8 mouse cellular contexts compared by ENCODE assay signal in genomic region chr14:26533821-26534756, GRCm38 (mm10). TPM values are rescaled to one million over a fixed set of nuclear protein-coding genes. Genes with fewer than 3 reads are reported as not detected.
DNase-seq lines count a peak whose midpoint lies in the region; ATAC-seq and TF ChIP-seq lines count a peak whose summit lies in the region.

No protein-coding gene starts in this region.

- no peak for TF ChIP-seq CTCF in CH12.LX (conservative IDR thresholded peaks at IDR 0.05 in 1 of 2, IDR thresholded peaks at IDR 0.05 in 1 of 2; ENCODE audit: low read depth in 2 of 2, low read length in 2 of 2)
- no peak for TF ChIP-seq CTCF in heart, adult 2 months (IDR thresholded peaks at IDR 0.05)

- dilution Hi-C loops in CH12.LX (cut with MboI; ENCODE audit: extremely low pct_ligation_motif_present, extremely low pct_unique_long_range_greater_than_20kb, low sequenced_read_pairs), result no loop called here

- in situ Hi-C loops in CH12.LX (cut with MboI; ENCODE audit: low pct_ligation_motif_present, low pct_unique_long_range_greater_than_20kb, low sequenced_read_pairs), result no loop called here

- under 1% methylated on average over 92 of the region's 92 CpGs for WGBS in embryonic facial prominence, embryonic 10.5 days
- WGBS in heart, adult 2 months, result under 1% methylated on average over 82 of the region's 92 CpGs
- WGBS in kidney, embryonic 15.5 days, result under 1% methylated on average over 92 of the region's 92 CpGs
- under 1% methylated on average over 82 of the region's 92 CpGs for WGBS in liver, embryonic 16.5 days (ENCODE audit: insufficient replicate concordance)
- under 1% methylated on average over 62 of the region's 92 CpGs for WGBS in neural tube, embryonic 14.5 days

- H3K9ac ChIP-seq in CH12.LX (ENCODE audit: insufficient read depth, low read depth), result peak overlapping the region; percentile 96
- H3K9ac ChIP-seq in heart, adult 2 months (ENCODE audit: low read depth, low read length), result peak overlapping the region; percentile 99
- peak overlapping the region; percentile 94 for H3K9ac ChIP-seq in kidney, embryonic 15.5 days
- peak overlapping the region; percentile 98 for H3K9ac ChIP-seq in liver, embryonic 16.5 days (ENCODE audit: low read depth, low read length)
- H3K9ac ChIP-seq in neural tube, embryonic 14.5 days (replicated peaks; ENCODE audit: low read depth, low read length), result peak overlapping the region; percentile 90

- ATAC-seq in kidney, embryonic 15.5 days (replicated peaks; ENCODE audit: low FRiP score), result peak; percentile 85
- ATAC-seq in liver, embryonic 16.5 days (ENCODE audit: low read depth), result peak; percentile 66
- peak; percentile 89 for ATAC-seq in neural tube, embryonic 14.5 days (ENCODE audit: low read depth)

- TF ChIP-seq EP300 in CH12.LX (IDR thresholded peaks at IDR 0.05; ENCODE audit: low read length), result no peak
- TF ChIP-seq EP300 in heart, adult 2 months (IDR thresholded peaks at IDR 0.05; ENCODE audit: insufficient read depth, low read depth, low read length), result no peak

- H3K4me1 ChIP-seq in CH12.LX (ENCODE audit: control insufficient read depth in 1 of 2, insufficient read depth in 2 of 2), result peaks cover 0 to 29% of the 10 kb centered on the region in 2 experiments; a peak in 2 of 4 replicates
- H3K4me1 ChIP-seq in embryonic facial prominence, embryonic 10.5 days, result peaks cover 32% of the 10 kb centered on the region
- H3K4me1 ChIP-seq in heart, adult 2 months (ENCODE audit: control insufficient read depth, insufficient read depth, low read length), result peaks cover 10% of the 10 kb centered on the region
- H3K4me1 ChIP-seq in kidney, embryonic 15.5 days, result peaks cover 37% of the 10 kb centered on the region
- H3K4me1 ChIP-seq in liver, embryonic 16.5 days (ENCODE audit: control insufficient read depth, low read depth, low read length), result peaks cover 21% of the 10 kb centered on the region
- H3K4me1 ChIP-seq in neural tube, embryonic 14.5 days (ENCODE audit: control insufficient read depth, insufficient read depth, low read length), result peaks cover 28% of the 10 kb centered on the region

- TF ChIP-seq POLR2A in CH12.LX (IDR thresholded peaks at IDR 0.05; ENCODE audit: low read depth, low read length), result no peak
- no peak for TF ChIP-seq POLR2A in heart, adult 2 months (IDR thresholded peaks at IDR 0.05; ENCODE audit: insufficient read depth, low read depth, low read length)

- H3K9me3 ChIP-seq in CH12.LX (replicated peaks; ENCODE audit: low read length), result no peaks in the 10 kb centered on the region
- H3K9me3 ChIP-seq in embryonic facial prominence, embryonic 10.5 days, result no peaks in the 10 kb centered on the region
- H3K9me3 ChIP-seq in kidney, embryonic 15.5 days (replicated peaks), result no peaks in the 10 kb centered on the region
- no peaks in the 10 kb centered on the region for H3K9me3 ChIP-seq in liver, embryonic 16.5 days (replicated peaks; ENCODE audit: control insufficient read depth, low read length)
- H3K9me3 ChIP-seq in neural tube, embryonic 14.5 days (ENCODE audit: control insufficient read depth, low read length), result no peaks in the 10 kb centered on the region

- H3K4me3 ChIP-seq in CH12.LX (replicated peaks in 1 of 3; ENCODE audit: low read depth in 2 of 3, low read length in 2 of 3, poor library complexity in 1 of 3), result peak overlapping the region; percentile 74 to 100 (median 95)
- peak overlapping the region; percentile 98 for H3K4me3 ChIP-seq in embryonic facial prominence, embryonic 10.5 days
- peak overlapping the region; percentile 88 for H3K4me3 ChIP-seq in heart, adult 2 months
- H3K4me3 ChIP-seq in kidney, embryonic 15.5 days (replicated peaks), result peak overlapping the region; percentile 97
- H3K4me3 ChIP-seq in liver, embryonic 16.5 days (ENCODE audit: low read depth, low read length), result peak overlapping the region; percentile 98
- peak overlapping the region; percentile 97 for H3K4me3 ChIP-seq in neural tube, embryonic 14.5 days (ENCODE audit: low read depth, low read length)

- H3K36me3 ChIP-seq in CH12.LX (replicated peaks in 1 of 2; ENCODE audit: control insufficient read depth in 1 of 2, insufficient read depth in 1 of 2, low read length in 1 of 2), result peaks cover 0 to 14% of the 10 kb centered on the region in 2 experiments
- peaks cover 23% of the 10 kb centered on the region for H3K36me3 ChIP-seq in embryonic facial prominence, embryonic 10.5 days (replicated peaks)
- peaks cover 21% of the 10 kb centered on the region for H3K36me3 ChIP-seq in heart, adult 2 months (ENCODE audit: control insufficient read depth, insufficient read depth, low read length)
- 0 out of 2 replicates have a peak, but pooled peaks cover 10% of the 10 kb centered on the region for H3K36me3 ChIP-seq in kidney, embryonic 15.5 days
- H3K36me3 ChIP-seq in liver, embryonic 16.5 days (ENCODE audit: control insufficient read depth, insufficient read depth), result no peaks in the 10 kb centered on the region
- no peaks in the 10 kb centered on the region for H3K36me3 ChIP-seq in neural tube, embryonic 14.5 days (ENCODE audit: control insufficient read depth, insufficient read depth, low read length)

- peaks cover 47% of the 10 kb centered on the region for H3K79me2 ChIP-seq in CH12.LX (replicated peaks; ENCODE audit: control insufficient read depth, extremely low read depth, insufficient read depth, poor library complexity, severe bottlenecking)
- H3K79me2 ChIP-seq in heart, adult 2 months (replicated peaks; ENCODE audit: control insufficient read depth, insufficient read depth, low read length), result peaks cover 11% of the 10 kb centered on the region

- intact Hi-C loops in heart, adult 2 months (cut with DNase I), result loop anchor here (1.0 to 2.0 kb wide), 3 partner anchors 41 to 105 kb away; partner anchors contain the start of gene Arf4

- peak overlapping the region; percentile 84 for H3K27ac ChIP-seq in CH12.LX (ENCODE audit: insufficient read depth, low read depth)
- H3K27ac ChIP-seq in embryonic facial prominence, embryonic 10.5 days (replicated peaks), result peak overlapping the region; percentile 94
- peak overlapping the region; percentile 93 for H3K27ac ChIP-seq in heart, adult 2 months
- peak overlapping the region; percentile 88 for H3K27ac ChIP-seq in kidney, embryonic 15.5 days
- H3K27ac ChIP-seq in liver, embryonic 16.5 days (ENCODE audit: low read length), result peak overlapping the region; percentile 89
- H3K27ac ChIP-seq in neural tube, embryonic 14.5 days (ENCODE audit: low read depth, low read length), result peak overlapping the region; percentile 83

- no peak for TF ChIP-seq RAD21 in CH12.LX (IDR thresholded peaks at IDR 0.05; ENCODE audit: low read depth, low read length)

- H3K4me2 ChIP-seq in CH12.LX (ENCODE audit: insufficient read depth, low read depth, poor library complexity, severe bottlenecking), result peak overlapping the region; percentile 91
- H3K4me2 ChIP-seq in kidney, embryonic 15.5 days, result peak overlapping the region; percentile 87
- H3K4me2 ChIP-seq in liver, embryonic 16.5 days (ENCODE audit: low read depth, low read length), result peak overlapping the region; percentile 96
- peak overlapping the region; percentile 90 for H3K4me2 ChIP-seq in neural tube, embryonic 14.5 days (ENCODE audit: low read depth, low read length)

- DNase-seq in CH12.LX (ENCODE audit: extremely low read depth) (peak; percentile 53), adipocyte (ENCODE audit: low spot score) (peak; percentile 39)
- DNase-seq in embryonic facial prominence, embryonic 10.5 days (ENCODE audit: low spot score), result peak; percentile 78
- DNase-seq in heart, adult 2 months, result peak in 1 of 2 experiments; percentile 58
- DNase-seq in urinary bladder, adult 2 months (ENCODE audit: low spot score), result peak; percentile 67

- H3K27me3 ChIP-seq in CH12.LX (replicated peaks), result no peaks in the 10 kb centered on the region
- H3K27me3 ChIP-seq in embryonic facial prominence, embryonic 10.5 days (replicated peaks; ENCODE audit: low read depth, poor library complexity, severe bottlenecking), result no peaks in the 10 kb centered on the region
- no peaks in the 10 kb centered on the region for H3K27me3 ChIP-seq in heart, adult 2 months (ENCODE audit: control insufficient read depth, insufficient read depth, low read length)
- H3K27me3 ChIP-seq in kidney, embryonic 15.5 days, result no peaks in the 10 kb centered on the region
- H3K27me3 ChIP-seq in liver, embryonic 16.5 days (ENCODE audit: control insufficient read depth, insufficient read depth, low read depth, low read length), result no peaks in the 10 kb centered on the region
- H3K27me3 ChIP-seq in neural tube, embryonic 14.5 days (ENCODE audit: control insufficient read depth, insufficient read depth, low read length), result no peaks in the 10 kb centered on the region

TF ChIP-seq in CH12.LX, 34 proteins besides CTCF, POLR2A, EP300 and RAD21 (continues in another document):
- TF ChIP-seq USF1 (IDR thresholded peaks at IDR 0.05; ENCODE audit: low read depth, low read length) (no peak), MAX (IDR thresholded peaks at IDR 0.05; ENCODE audit: low read length) (no peak), MXI1 (IDR thresholded peaks at IDR 0.05; ENCODE audit: low read depth, low read length) (no peak), UBTF (IDR thresholded peaks at IDR 0.05; ENCODE audit: low read depth, low read length) (peak; percentile 67; the same call in 1 of the 2 replicates)

RNA-seq across cellular contexts. Expression of gene Slmap, which starts 0.6 kb away (rescaled TPM):
- total RNA-seq in CH12.LX (2012; rRNA removed), result 17.2 and 19.0 TPM in 2 replicates
- 51.0 and 54.2 TPM in 2 replicates for total RNA-seq in CH12.LX (2014; rRNA removed)
- 61.0 and 64.0 TPM in 2 replicates for polyA plus RNA-seq in CH12.LX (2012; ENCODE audit: insufficient read length, low read depth)
- 15.8 and 16.7 TPM in 2 replicates for polyA plus RNA-seq in embryonic facial prominence, embryonic 10.5 days (2016; fragmentation: Nextera tagmentation; extraction: Ambion mirVana)
- total RNA-seq in heart, adult 2 months (2021), result 100 to 1,000 TPM; 249 to 283 TPM
- polyA plus RNA-seq in heart, adult 2 months (2012; rRNA removed), result 32.7 and 59.1 TPM in 2 replicates
- 19.5 and 19.6 TPM in 2 replicates for polyA plus RNA-seq in kidney, embryonic 15.5 days (2015; fragmentation: Nextera tagmentation; extraction: Ambion mirVana)
- 7.5 and 8.1 TPM in 2 replicates for polyA plus RNA-seq in liver, embryonic 16.5 days (2015; fragmentation: Nextera tagmentation; extraction: Ambion mirVana)
- 18.4 and 22.6 TPM in 2 replicates for polyA plus RNA-seq in neural tube, embryonic 14.5 days (2014; fragmentation: Nextera tagmentation; extraction: Ambion mirVana)
- polyA plus RNA-seq in urinary bladder, adult 2 months (2012; rRNA removed), result 261 and 300 TPM in 2 replicates

RNA-seq across cellular contexts. Expression of gene Dennd6a, which starts 39.6 kb away (rescaled TPM):
- 6.5 and 7.3 TPM in 2 replicates for total RNA-seq in CH12.LX (2012; rRNA removed)
- 21.2 and 22.9 TPM in 2 replicates for total RNA-seq in CH12.LX (2014; rRNA removed)
- polyA plus RNA-seq in CH12.LX (2012; ENCODE audit: insufficient read length, low read depth), result 11.9 and 13.0 TPM in 2 replicates
- 30.5 and 30.7 TPM in 2 replicates for polyA plus RNA-seq in embryonic facial prominence, embryonic 10.5 days (2016; fragmentation: Nextera tagmentation; extraction: Ambion mirVana)
- 10 to 100 TPM; 13.4 to 14.0 TPM for total RNA-seq in heart, adult 2 months (2021)
- polyA plus RNA-seq in heart, adult 2 months (2012; rRNA removed), result 6.9 and 11.3 TPM in 2 replicates
- 31.7 and 34.2 TPM in 2 replicates for polyA plus RNA-seq in kidney, embryonic 15.5 days (2015; fragmentation: Nextera tagmentation; extraction: Ambion mirVana)
- polyA plus RNA-seq in liver, embryonic 16.5 days (2015; fragmentation: Nextera tagmentation; extraction: Ambion mirVana), result 8.9 and 9.2 TPM in 2 replicates
- polyA plus RNA-seq in neural tube, embryonic 14.5 days (2014; fragmentation: Nextera tagmentation; extraction: Ambion mirVana), result 17.8 and 18.8 TPM in 2 replicates
- polyA plus RNA-seq in urinary bladder, adult 2 months (2012; rRNA removed), result 21.1 and 23.1 TPM in 2 replicates
